Mouse (Mus musculus) forebrain, embryonic 14.5 days (tissue): ENCODE data around the gene Slc25a30. TPM values are rescaled to one million over a fixed set of nuclear protein-coding genes. Genes with fewer than 3 reads are reported as not detected.
"Not testable (repeated sequence)": the region's sequence is repeated elsewhere in the genome, so short reads cannot be mapped to it uniquely, and the experiment has no call there.

Source experiments
- ATAC-seq: fragments of 200-750 bp; cut with Nextera tagmentation; 2 replicates; pipeline ENCODE4 v1.8.0; 2017; ENCODE audit warnings: mild to moderate bottlenecking, moderate library complexity
- DNase-seq: peaks from one replicate; pipeline ENCODE4 v3.0.0-alpha.2; 2015; ENCODE audit warnings: low spot score
- H3K27ac ChIP-seq: fragments of 300-500 bp; sonication (generic); 2 replicates; pipeline ENCODE4 v1.5.1; 2014; ENCODE audit warnings: low read depth, mild to moderate bottlenecking, control low read depth, low read length, moderate library complexity
- H3K27me3 ChIP-seq: fragments of 300-500 bp; sonication (generic); replicated peaks from 2 replicates; pipeline ENCODE4 v1.6.1; 2014; ENCODE audit warnings: low read length, control low read depth, mixed read lengths; ENCODE audit not compliant: control insufficient read depth, insufficient read depth
- H3K36me3 ChIP-seq: fragments of 300-500 bp; sonication (generic); 2 replicates; pipeline ENCODE4 v1.6.1; 2014; ENCODE audit warnings: low read length, control low read depth; ENCODE audit not compliant: control insufficient read depth, insufficient read depth
- H3K4me1 ChIP-seq: fragments of 300-500 bp; sonication (generic); 2 replicates; pipeline ENCODE4 v1.6.1; 2014; ENCODE audit warnings: antibody characterized with exemption, low read length, control low read depth; ENCODE audit not compliant: control insufficient read depth, insufficient read depth
- H3K4me2 ChIP-seq: fragments of 300-500 bp; sonication (generic); 2 replicates; pipeline ENCODE4 v1.6.1; 2014; ENCODE audit warnings: mild to moderate bottlenecking, control low read depth, low read length
- H3K4me3 ChIP-seq: fragments of 300-500 bp; sonication (generic); 2 replicates; pipeline ENCODE4 v1.5.1; 2014; ENCODE audit warnings: low read depth, low read length, control low read depth
- H3K9ac ChIP-seq: fragments of 300-500 bp; sonication (generic); 2 replicates; pipeline ENCODE4 v1.6.1; 2014; ENCODE audit warnings: mild to moderate bottlenecking, low read length, control low read depth, moderate library complexity
- H3K9me3 ChIP-seq: fragments of 300-500 bp; sonication (generic); replicated peaks from 2 replicates; pipeline ENCODE4 v1.6.1; 2016; ENCODE audit warnings: low read length, control low read depth, mixed read lengths; ENCODE audit not compliant: control insufficient read depth
- WGBS: fragments of 180-500 bp; shearing (Covaris S2); extraction: QIAGEN DNeasy Blood & Tissue Kit; methylation state at CpG from one replicate; pipeline ENCODE4 v1.1.7; 2014; 5-methylcytosine and 5-hydroxymethylcytosine counted together
- polyA plus RNA-seq: library from polyadenylated mRNA; unstranded; fragments of >200 nt; fragmentation: Nextera tagmentation; extraction: Ambion mirVana; gene quantifications from 2 replicates; pipeline ENCODE4 v1.2.1, GENCODE M21; 2014

Gene Slc25a30
- polyA plus RNA-seq = 10.0 and 11.6 TPM in 2 replicates

- Histone ChIP-seq H3K4me1 (0 out of 2 replicates have a peak, but pooled peaks cover 3% of the 10 kb centered on the region), H3K4me2 (peak within 1 kb of the TSS; percentile 60), H3K9ac (peak within 1 kb of the TSS; percentile 77), H3K9me3 (no peaks in the 10 kb centered on the region), H3K27me3 (no peaks in the 10 kb centered on the region; the same call in 1 of the 2 replicates), H3K36me3 (peaks cover under 1% of the 10 kb centered on the region; the same call in 1 of the 2 replicates), H3K27ac (peak within 1 kb of the TSS; percentile 92), H3K4me3 (peak within 1 kb of the TSS; percentile 67)
- ATAC-seq (peak; percentile 99), DNase-seq (peak; percentile 98)
- WGBS = 6% methylated on average over 51 of the region's 51 CpGs
Measured at GRCm38 (mm10) chr14:75786868-75787793, at the start of gene Slc25a30. Slc25a30 (minus strand) TSS chr14:75787037.

- WGBS = 94% methylated on average over 3 of the region's 3 CpGs
- Histone ChIP-seq H3K36me3 (no peaks in the 10 kb centered on the region), H3K9ac (no peak overlapping the region), H3K4me3 (no peak overlapping the region), H3K9me3 (no peaks in the 10 kb centered on the region), H3K4me2 (no peak overlapping the region), H3K27ac (no peak overlapping the region), H3K4me1 (peaks cover 17% of the 10 kb centered on the region), H3K27me3 (no peaks in the 10 kb centered on the region)
- ATAC-seq (no peak), DNase-seq (no peak)
Measured at GRCm38 (mm10) chr14:75836579-75836978, 49.7 kb upstream of the Slc25a30 start.

DNA sequence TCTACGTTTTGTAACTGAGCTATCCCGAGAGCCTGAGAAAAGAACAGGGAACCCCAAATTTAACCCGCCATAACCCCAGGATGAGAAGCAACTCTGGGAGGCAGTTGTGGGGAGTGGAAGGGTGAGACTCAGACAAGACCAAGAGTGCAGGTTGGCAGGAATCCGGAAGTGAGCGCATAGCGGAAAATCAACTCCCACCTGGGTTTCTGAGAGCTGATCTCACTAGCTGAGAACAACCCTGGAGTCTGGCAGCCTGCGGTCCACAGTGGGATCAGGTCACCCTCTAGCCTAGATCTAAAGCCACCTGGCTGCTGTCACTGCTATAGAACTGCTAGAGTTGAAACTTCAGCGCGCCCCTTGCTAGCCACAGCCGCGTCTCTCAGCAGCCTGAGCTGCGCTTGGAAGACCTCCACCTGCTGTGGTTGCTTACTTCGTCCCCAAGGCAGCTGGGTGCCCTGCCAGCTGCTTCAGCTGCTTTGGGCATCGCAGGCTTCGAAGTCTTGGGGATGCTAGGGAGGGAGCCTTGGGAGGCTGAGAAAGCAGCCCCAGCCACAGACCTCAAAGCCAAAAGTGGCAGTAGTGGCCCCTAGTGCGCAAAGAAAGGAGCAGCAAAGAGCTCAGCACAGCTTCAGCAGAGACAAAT, 48.0 kb upstream of the Slc25a30 start:
- Histone ChIP-seq H3K4me3 (peak overlapping the region; percentile 34), H3K4me2 (peak overlapping the region; percentile 68), H3K27me3 (no peaks in the 10 kb centered on the region), H3K36me3 (no peaks in the 10 kb centered on the region), H3K9ac (peak overlapping the region; percentile 64), H3K4me1 (peaks cover 17% of the 10 kb centered on the region), H3K9me3 (no peaks in the 10 kb centered on the region), H3K27ac (peak overlapping the region; percentile 55)
- under 1% methylated on average over 16 of the region's 16 CpGs for WGBS
- peak; percentile 21 for ATAC-seq
- peak; percentile 55 for DNase-seq

DNA sequence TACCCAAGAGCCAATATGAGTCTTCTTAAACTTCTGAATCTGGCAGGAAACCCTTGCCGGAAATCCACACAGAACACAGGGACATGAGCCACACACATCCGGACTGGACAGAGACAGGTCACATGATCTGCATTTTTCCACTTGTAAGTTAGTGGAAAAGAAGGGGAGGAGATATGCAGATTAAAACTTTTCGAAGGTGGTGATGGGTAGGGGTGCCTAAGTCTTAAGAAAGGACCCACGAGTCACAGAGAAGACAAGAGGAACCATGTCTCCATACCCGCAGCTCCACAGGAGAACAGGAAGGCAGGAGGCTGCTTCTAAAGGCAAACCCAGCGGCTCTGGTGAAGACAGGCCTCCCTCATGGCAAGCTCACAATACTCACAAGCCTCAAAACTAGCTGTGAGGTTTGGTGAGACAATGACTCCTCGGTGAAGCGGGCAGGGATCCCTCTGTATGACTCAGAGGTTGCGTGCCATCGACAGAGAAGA, 47.5 kb upstream of the Slc25a30 start:
- peak overlapping the region; percentile 64 for H3K9ac ChIP-seq
- 2% methylated on average over 10 of the region's 10 CpGs for WGBS
- H3K4me1 ChIP-seq = peaks cover 17% of the 10 kb centered on the region
- H3K27me3 ChIP-seq = no peaks in the 10 kb centered on the region
- H3K9me3 ChIP-seq = no peaks in the 10 kb centered on the region
- H3K36me3 ChIP-seq = no peaks in the 10 kb centered on the region
- H3K4me2 ChIP-seq = peak overlapping the region; percentile 68
- peak overlapping the region; percentile 34 for H3K4me3 ChIP-seq
- H3K27ac ChIP-seq = peak overlapping the region; percentile 55
- peak; percentile 82 for DNase-seq
- peak; percentile 72 for ATAC-seq

DNA sequence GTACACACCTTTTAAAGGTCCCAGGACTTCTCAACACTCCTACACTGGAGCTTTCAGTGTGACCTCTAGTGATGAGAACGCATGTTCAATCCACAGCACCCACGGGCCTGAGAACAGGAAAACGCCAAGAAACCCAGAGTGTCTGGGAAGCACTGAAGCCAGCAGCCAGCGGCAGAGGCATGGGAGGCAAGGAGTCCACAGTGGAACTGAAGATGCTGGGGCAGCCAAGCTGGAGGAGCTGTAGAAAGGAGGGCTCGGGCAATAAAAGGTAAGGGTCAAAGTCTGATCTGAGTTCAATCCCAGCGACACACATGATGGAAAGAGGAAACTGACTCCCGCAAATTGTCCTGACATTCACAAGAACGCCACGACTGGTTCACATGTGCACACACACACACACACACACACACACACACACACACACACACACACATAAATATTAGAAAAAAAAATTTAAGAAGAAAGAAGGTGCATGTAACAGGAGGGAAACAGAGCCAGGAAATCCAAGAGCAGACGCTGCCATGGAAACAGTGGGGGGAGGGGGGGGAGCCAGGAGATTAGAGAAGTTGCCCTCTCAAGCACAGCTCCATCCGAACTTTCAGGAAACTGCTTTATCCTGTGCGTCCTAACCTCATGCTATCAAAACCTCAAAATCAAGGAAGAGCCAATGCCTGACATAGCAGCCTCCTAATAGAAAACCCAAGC, 46.9 kb upstream of the Slc25a30 start:
- peaks cover 21% of the 10 kb centered on the region for H3K4me1 ChIP-seq
- peak overlapping the region; percentile 68 for H3K4me2 ChIP-seq
- WGBS = 6% methylated on average over 12 of the region's 12 CpGs
- H3K27ac ChIP-seq = peak overlapping the region; percentile 55
- H3K9me3 ChIP-seq = no peaks in the 10 kb centered on the region
- H3K36me3 ChIP-seq = no peaks in the 10 kb centered on the region
- peak overlapping the region; percentile 34 for H3K4me3 ChIP-seq
- ATAC-seq = peak; percentile 33; the same call in 1 of the 2 replicates
- no peaks in the 10 kb centered on the region for H3K27me3 ChIP-seq
- peak overlapping the region; percentile 21; the same call in 1 of the 2 replicates for H3K9ac ChIP-seq
- DNase-seq = peak; percentile 9

- no peak overlapping the region for H3K27ac ChIP-seq
- DNase-seq (peak; percentile 38), ATAC-seq (no peak)
- no peak overlapping the region for H3K9ac ChIP-seq
- WGBS = 14% methylated on average over 4 of the region's 4 CpGs
- H3K4me3 ChIP-seq = no peak overlapping the region
- H3K9me3 ChIP-seq = no peaks in the 10 kb centered on the region
- H3K27me3 ChIP-seq = peaks cover 6% of the 10 kb centered on the region; the same call in 1 of the 2 replicates
- H3K4me1 ChIP-seq = peaks cover 21% of the 10 kb centered on the region
- peak overlapping the region; percentile 68; the same call in 1 of the 2 replicates for H3K4me2 ChIP-seq
- no peaks in the 10 kb centered on the region for H3K36me3 ChIP-seq
Measured at GRCm38 (mm10) chr14:75832982-75833381, 46.1 kb upstream of the Slc25a30 start.

GRCm38 (mm10) chr14:75832031-75832430, 45.2 kb upstream of the Slc25a30 start:
- ATAC-seq = no peak
- Histone ChIP-seq H3K27me3 (peaks cover 6% of the 10 kb centered on the region; the same call in 1 of the 2 replicates), H3K4me3 (no peak overlapping the region), H3K9me3 (no peaks in the 10 kb centered on the region), H3K36me3 (no peaks in the 10 kb centered on the region), H3K27ac (no peak overlapping the region), H3K9ac (no peak overlapping the region), H3K4me2 (no peak overlapping the region), H3K4me1 (peaks cover 21% of the 10 kb centered on the region)
- DNase-seq = no peak
- 93% methylated on average over 2 of the region's 2 CpGs for WGBS

DNA sequence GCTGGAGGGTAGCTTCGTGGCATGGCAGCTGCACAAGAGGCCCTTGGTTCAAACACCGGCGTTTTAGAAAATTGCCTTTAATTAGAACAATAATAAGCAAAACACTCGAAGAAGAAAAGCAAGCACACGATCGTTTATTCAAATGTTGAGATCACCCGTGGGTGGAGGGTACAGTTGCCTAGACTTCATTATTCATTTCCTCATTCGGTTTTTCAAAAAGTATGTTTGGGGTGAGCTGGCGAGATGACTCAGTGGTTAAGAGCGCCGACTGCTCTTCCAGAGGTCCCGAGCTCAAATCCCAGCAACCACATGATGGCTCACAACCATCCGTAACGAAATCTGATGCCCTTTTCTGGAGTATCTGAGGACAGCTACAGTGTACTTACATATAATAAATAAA, 43.0 kb upstream of the Slc25a30 start:
- ATAC-seq = peak; percentile 4; the same call in 1 of the 2 replicates
- H3K9ac ChIP-seq, H3K27me3 ChIP-seq, H3K36me3 ChIP-seq, DNase-seq, H3K4me3 ChIP-seq, H3K9me3 ChIP-seq, H3K27ac ChIP-seq: not testable (repeated sequence)
- Histone ChIP-seq H3K4me1 (peaks cover 16% of the 10 kb centered on the region), H3K4me2 (peak overlapping the region; percentile 66)
- 53% methylated on average over 14 of the region's 14 CpGs for WGBS
